Mouse (Mus musculus) hindbrain, postnatal 0 days (tissue): ENCODE data around the gene Adam1a. TPM values are rescaled to one million over a fixed set of nuclear protein-coding genes. Genes with fewer than 3 reads are reported as not detected.

Experiments used
- ATAC-seq: fragments of 200-750 bp; cut with Nextera tagmentation; 2 replicates; pipeline ENCODE4 v1.8.0; 2017; ENCODE audit warnings: mild to moderate bottlenecking, moderate TSS enrichment, moderate library complexity
- DNase-seq: peaks from one replicate; pipeline ENCODE4 v3.0.0-alpha.2; 2015; ENCODE audit warnings: low spot score
- H3K27ac ChIP-seq: fragments of 300-500 bp; sonication (generic); 2 replicates; pipeline ENCODE4 v1.5.1; 2014; ENCODE audit warnings: mild to moderate bottlenecking
- H3K27me3 ChIP-seq: fragments of 300-500 bp; sonication (generic); 2 replicates; pipeline ENCODE4 v1.6.1; 2014; ENCODE audit warnings: low read length, mixed read lengths; ENCODE audit not compliant: insufficient read depth
- H3K36me3 ChIP-seq: fragments of 300-500 bp; sonication (generic); 2 replicates; pipeline ENCODE4 v1.6.1; 2014; ENCODE audit warnings: low read length, mixed read lengths; ENCODE audit not compliant: insufficient read depth
- H3K4me1 ChIP-seq: fragments of 300-500 bp; sonication (generic); 2 replicates; pipeline ENCODE4 v1.6.1; 2014; ENCODE audit warnings: antibody characterized with exemption, low read length, mixed read lengths; ENCODE audit not compliant: insufficient read depth
- H3K4me2 ChIP-seq: fragments of 300-500 bp; sonication (generic); 2 replicates; pipeline ENCODE4 v1.6.1; 2014; ENCODE audit warnings: low read depth, mild to moderate bottlenecking, low read length, moderate library complexity, mixed read lengths
- H3K4me3 ChIP-seq: fragments of 300-500 bp; sonication (generic); 2 replicates; pipeline ENCODE4 v1.5.1; 2014; ENCODE audit warnings: low read length
- H3K9ac ChIP-seq: fragments of 300-500 bp; sonication (generic); replicated peaks from 2 replicates; pipeline ENCODE4 v1.6.1; 2014; ENCODE audit warnings: mild to moderate bottlenecking, low read length, moderate library complexity, mixed read lengths
- H3K9me3 ChIP-seq: fragments of 300-500 bp; sonication (generic); 2 replicates; pipeline ENCODE4 v1.6.1; 2016; ENCODE audit warnings: low read length, mixed read lengths
- CTCF ChIP-seq: IDR thresholded peaks from 2 replicates; pipeline ENCODE4 v1.5.1; 2016; ENCODE audit warnings: antibody characterized with exemption, control low read depth, low read depth
- WGBS: fragments of 180-500 bp; shearing (Covaris S2); extraction: QIAGEN DNeasy Blood & Tissue Kit; methylation state at CpG from one replicate; pipeline ENCODE4 v1.1.7; 2014; 5-methylcytosine and 5-hydroxymethylcytosine counted together
- polyA plus RNA-seq: library from polyadenylated mRNA; unstranded; fragments of >200 nt; fragmentation: Nextera tagmentation; extraction: Ambion mirVana; gene quantifications from 2 replicates; pipeline ENCODE4 v1.2.1, GENCODE M21; 2015
- total RNA-seq: library from RNA; depleted of rRNA; stranded (reverse); fragments of >200 nt; gene quantifications from 2 replicates; pipeline ENCODE4 v1.2.3, GENCODE M21; 2014

The Adam1a gene
- total and polyA plus RNA-seq, 2 experiments from 2014 or later = 1.3 to 14.4 TPM

DNA sequence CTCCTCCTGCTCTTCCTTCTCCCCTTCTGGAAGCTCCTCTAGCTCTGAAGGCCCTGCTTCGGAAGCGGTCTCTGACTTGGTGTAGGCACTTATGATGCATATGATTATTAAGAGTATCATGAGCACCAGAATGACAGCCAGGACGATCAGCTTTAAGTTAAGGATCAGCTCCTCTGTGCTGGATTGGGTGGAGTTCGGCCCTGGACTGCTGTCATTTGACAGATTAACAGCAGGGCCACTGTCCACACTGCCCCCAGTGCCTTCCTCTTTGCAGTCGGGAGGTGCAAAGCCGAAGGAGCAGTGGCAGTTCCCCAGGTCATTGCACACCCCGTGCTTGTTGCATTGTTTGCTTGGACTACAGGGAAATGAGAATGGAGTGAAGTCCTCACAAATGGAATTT lies 44.6 kb downstream of the Adam1a start:
- Histone ChIP-seq H3K4me3 (no peak overlapping the region), H3K27me3 (no peaks in the 10 kb centered on the region), H3K9ac (no peak overlapping the region), H3K9me3 (no peaks in the 10 kb centered on the region), H3K4me1 (no peaks in the 10 kb centered on the region), H3K4me2 (no peak overlapping the region), H3K36me3 (no peaks in the 10 kb centered on the region), H3K27ac (no peak overlapping the region)
- DNase-seq (no peak), ATAC-seq (no peak)
- WGBS = 72% methylated on average over 7 of the region's 7 CpGs
- no peak for TF ChIP-seq CTCF

DNA sequence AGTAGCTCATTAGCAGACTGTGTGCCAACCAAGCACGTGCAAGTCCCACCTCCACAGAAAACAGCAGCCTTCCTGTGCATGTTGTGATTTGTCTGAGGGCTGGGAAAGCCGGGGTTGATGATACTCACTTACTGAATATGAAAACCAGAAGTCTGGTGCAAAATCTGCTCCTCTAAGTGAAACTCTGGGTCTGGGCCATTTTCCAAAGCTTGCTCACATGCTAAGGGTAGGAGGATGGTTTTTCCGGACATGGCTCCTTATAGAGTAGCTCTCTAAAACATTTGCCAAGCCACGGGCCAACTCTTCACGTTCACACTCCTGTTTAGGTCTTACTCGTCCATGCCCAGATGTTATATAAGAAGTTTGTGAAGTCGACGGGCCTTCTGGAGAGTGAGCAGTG lies 52.0 kb downstream of the Adam1a start:
- Histone ChIP-seq H3K4me2 (no peak overlapping the region), H3K4me1 (no peaks in the 10 kb centered on the region), H3K4me3 (no peak overlapping the region), H3K9me3 (no peaks in the 10 kb centered on the region), H3K36me3 (no peaks in the 10 kb centered on the region), H3K27ac (no peak overlapping the region), H3K27me3 (no peaks in the 10 kb centered on the region), H3K9ac (no peak overlapping the region)
- DNase-seq (no peak), ATAC-seq (no peak)
- WGBS = 78% methylated on average over 8 of the region's 8 CpGs
- TF ChIP-seq CTCF = no peak

DNA sequence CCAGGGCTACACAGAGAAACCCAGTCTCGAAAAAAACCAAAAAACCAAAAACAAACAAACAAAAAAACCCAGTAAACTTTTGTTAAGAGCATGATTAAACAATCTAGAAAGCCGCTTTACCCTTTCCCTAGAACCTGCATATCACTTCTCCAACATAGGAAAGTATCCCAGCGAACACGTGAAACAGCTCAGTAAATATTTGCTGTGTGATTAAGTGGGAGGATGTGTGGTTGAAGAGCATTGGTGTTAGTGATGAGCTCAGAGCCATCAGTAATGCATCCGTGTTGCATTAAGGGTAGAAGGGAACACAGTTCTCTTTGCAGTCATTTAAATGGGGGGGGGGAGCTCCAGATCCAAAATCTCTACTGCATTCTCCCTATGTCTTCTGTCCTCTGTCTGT lies 60.5 kb downstream of the Adam1a start:
- Histone ChIP-seq H3K4me2 (no peak overlapping the region), H3K9me3 (no peaks in the 10 kb centered on the region), H3K36me3 (no peaks in the 10 kb centered on the region), H3K27ac (no peak overlapping the region), H3K4me3 (no peak overlapping the region), H3K4me1 (no peaks in the 10 kb centered on the region), H3K9ac (no peak overlapping the region), H3K27me3 (no peaks in the 10 kb centered on the region)
- no peak for DNase-seq
- ATAC-seq = no peak
- WGBS = 81% methylated on average over 5 of the region's 5 CpGs
- TF ChIP-seq CTCF = no peak

DNA sequence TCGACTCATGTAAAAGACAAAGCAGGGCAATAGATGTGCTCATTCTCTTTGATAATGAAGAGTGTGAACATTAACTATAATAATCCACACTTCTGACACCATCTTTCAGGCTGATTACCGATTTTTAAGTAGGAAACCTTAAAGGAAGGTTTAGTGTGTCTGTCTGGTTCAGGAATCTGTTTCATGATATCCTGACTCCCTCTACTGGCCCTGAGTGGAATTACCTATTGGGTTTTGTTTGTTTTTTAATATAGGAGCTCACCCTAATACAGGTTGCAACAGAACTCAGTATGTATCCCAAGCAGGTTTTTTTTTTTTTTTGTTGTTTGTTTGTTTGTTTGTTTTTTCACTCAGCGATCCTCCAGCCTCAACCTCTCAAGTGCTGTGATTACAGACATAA lies 67.6 kb downstream of the Adam1a start:
- no peak overlapping the region for H3K27ac ChIP-seq
- H3K9me3 ChIP-seq = no peaks in the 10 kb centered on the region

GRCm38 (mm10) chr5:121476040-121476439 lies 69.2 kb downstream of the Adam1a start:
- Histone ChIP-seq H3K9me3 (no peaks in the 10 kb centered on the region), H3K27me3 (no peaks in the 10 kb centered on the region), H3K27ac (no peak overlapping the region), H3K4me2 (no peak overlapping the region), H3K4me1 (no peaks in the 10 kb centered on the region), H3K36me3 (no peaks in the 10 kb centered on the region), H3K9ac (no peak overlapping the region), H3K4me3 (no peak overlapping the region)
- 86% methylated on average over 1 of the region's 1 CpGs for WGBS
- DNase-seq (no peak), ATAC-seq (no peak)
- TF ChIP-seq CTCF = no peak

More for the DNA sequence above, 67.6 kb downstream of the Adam1a start:
- H3K4me1 ChIP-seq = no peaks in the 10 kb centered on the region
- H3K4me2 ChIP-seq = no peak overlapping the region
- H3K4me3 ChIP-seq = no peak overlapping the region
- 30% methylated on average over 3 of the region's 3 CpGs for WGBS
- peak; percentile 89 for DNase-seq
- H3K36me3 ChIP-seq = no peaks in the 10 kb centered on the region
- peak; percentile 80 for TF ChIP-seq CTCF
- H3K9ac ChIP-seq = no peak overlapping the region
- peak; percentile 47; the same call in 1 of the 2 replicates for ATAC-seq
- H3K27me3 ChIP-seq = no peaks in the 10 kb centered on the region

DNA sequence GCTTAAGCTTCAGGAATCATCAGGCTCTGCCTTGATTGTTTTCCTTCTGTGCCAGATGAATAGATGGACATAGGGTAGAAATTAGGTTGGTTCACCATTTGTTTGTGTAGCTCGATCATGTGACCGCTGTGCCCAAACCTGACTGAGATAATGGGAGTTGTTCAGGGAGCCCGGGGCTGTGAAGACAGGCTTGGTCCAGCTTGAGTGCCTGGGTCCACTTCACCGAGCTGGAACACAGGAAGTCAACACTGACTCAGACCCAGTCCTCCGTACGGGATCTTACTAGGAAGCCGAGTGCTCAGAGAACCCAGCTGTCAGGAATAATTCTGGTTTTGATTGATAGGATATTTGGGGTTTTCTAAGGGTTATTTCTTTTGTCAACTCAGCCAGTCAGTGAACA lies 70.7 kb downstream of the Adam1a start:
- H3K9me3 ChIP-seq = no peaks in the 10 kb centered on the region
- DNase-seq = no peak
- TF ChIP-seq CTCF = no peak
- no peak for ATAC-seq
- no peaks in the 10 kb centered on the region for H3K4me1 ChIP-seq
- H3K36me3 ChIP-seq = no peaks in the 10 kb centered on the region
- no peak overlapping the region for H3K27ac ChIP-seq
- no peak overlapping the region for H3K4me3 ChIP-seq
- no peak overlapping the region for H3K4me2 ChIP-seq
- no peak overlapping the region for H3K9ac ChIP-seq
- 86% methylated on average over 7 of the region's 7 CpGs for WGBS
- no peaks in the 10 kb centered on the region for H3K27me3 ChIP-seq

DNA sequence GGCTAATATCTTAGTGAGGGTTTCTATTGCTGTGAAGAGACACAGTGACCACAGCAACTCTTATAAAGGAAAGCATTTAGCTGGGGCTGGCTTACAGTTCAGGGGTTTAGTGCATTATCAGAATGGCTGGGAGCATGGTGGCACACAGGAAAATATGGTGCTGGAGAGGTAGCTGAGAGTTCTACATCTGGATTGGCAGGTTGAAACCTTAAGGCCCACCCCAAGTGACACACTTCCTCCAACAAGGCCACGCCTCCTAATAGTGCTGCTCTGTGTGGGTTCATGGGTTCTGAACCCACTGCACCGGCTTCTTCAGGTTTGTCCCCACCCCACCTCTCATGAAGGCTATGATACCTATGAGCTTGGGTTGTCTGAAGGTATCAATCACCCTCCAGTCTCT lies 72.9 kb downstream of the Adam1a start:
- H3K4me3 ChIP-seq = no peak overlapping the region
- H3K27me3 ChIP-seq = no peaks in the 10 kb centered on the region
- no peak overlapping the region for H3K27ac ChIP-seq
- WGBS = 87% methylated on average over 2 of the region's 2 CpGs
- DNase-seq (no peak), ATAC-seq (no peak)
- TF ChIP-seq CTCF = no peak
- no peaks in the 10 kb centered on the region for H3K4me1 ChIP-seq
- H3K9me3 ChIP-seq = no peaks in the 10 kb centered on the region
- H3K9ac ChIP-seq = no peak overlapping the region
- no peaks in the 10 kb centered on the region for H3K36me3 ChIP-seq
- no peak overlapping the region for H3K4me2 ChIP-seq
